Mouse (Mus musculus): ENCODE results near the gene Iqca. TPM values are rescaled to one million over a fixed set of nuclear protein-coding genes. Genes with fewer than 3 reads are reported as not detected.

The Iqca gene
- polyA plus RNA-seq, 1 experiment, result 0.02 TPM

DNA sequence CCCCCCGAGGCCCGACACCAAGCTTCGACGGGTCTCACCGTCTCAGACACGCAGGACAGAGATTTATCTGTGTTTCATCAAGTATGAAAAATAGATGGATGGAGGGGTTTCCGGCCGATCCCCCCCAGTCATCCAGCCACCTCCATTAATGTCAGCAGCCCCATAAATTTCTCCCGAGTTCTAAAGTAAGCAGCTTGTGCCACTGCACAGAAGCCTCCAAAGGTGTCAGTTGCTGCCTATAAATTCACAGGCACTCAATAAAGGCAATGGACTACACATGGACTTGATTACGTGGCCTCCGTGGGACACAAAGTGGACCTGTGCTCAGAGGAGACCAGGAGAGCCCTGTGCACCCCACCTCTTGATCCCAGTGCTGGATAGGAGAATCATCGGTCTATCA, 34.0 kb downstream of the Iqca start:
- H3K79me2 ChIP-seq (ENCODE audit: control insufficient read depth, insufficient read depth), result no peaks in the 10 kb centered on the region
- no peak overlapping the region for H3ac ChIP-seq (ENCODE audit: control insufficient read depth, insufficient read length)
- no peaks in the 10 kb centered on the region for H3K36me3 ChIP-seq (ENCODE audit: control insufficient read depth, insufficient read depth)
- no peak for TF ChIP-seq CEBPB (IDR thresholded peaks at IDR 0.05; ENCODE audit: insufficient read depth, poor library complexity, severe bottlenecking)
- TF ChIP-seq POLR2AphosphoS2 (IDR thresholded peaks at IDR 0.05; ENCODE audit: insufficient read length, low read depth), result no peak
- no peak for TF ChIP-seq MYOD1 (IDR thresholded peaks at IDR 0.05; ENCODE audit: control insufficient read depth in 1 of 3, insufficient read length in 2 of 3, low read depth in 2 of 3)
- no peak for TF ChIP-seq POLR2A (IDR thresholded peaks at IDR 0.05; ENCODE audit: insufficient read length, low read depth)
- no peak overlapping the region for H3K4me3 ChIP-seq
- no peaks in the 10 kb centered on the region for H3K27me3 ChIP-seq (ENCODE audit: control insufficient read depth, insufficient read depth, insufficient read length)
- no peak overlapping the region for H3K4me2 ChIP-seq (ENCODE audit: low read depth)

DNA sequence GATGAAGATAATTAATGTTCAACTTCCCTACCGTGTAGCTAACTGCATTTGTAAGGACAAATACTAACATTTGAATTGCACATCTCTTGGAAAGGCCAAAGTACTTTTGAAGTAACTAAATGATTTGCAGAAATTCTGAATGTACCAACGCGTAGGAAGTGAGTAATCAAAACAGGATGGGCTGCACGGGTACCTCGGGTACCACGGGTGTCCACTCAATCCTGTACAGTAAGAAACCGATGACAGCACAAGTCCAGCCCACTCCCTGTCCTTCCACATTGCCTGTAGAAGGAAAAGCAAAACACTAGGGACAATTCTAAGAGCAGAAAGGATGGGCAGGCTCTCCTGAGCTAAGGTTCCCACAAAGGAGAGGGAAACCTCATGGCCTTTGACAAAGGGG, 36.0 kb downstream of the Iqca start:
- TF ChIP-seq TCF3 (IDR thresholded peaks at IDR 0.05; ENCODE audit: insufficient read length, low read depth) (no peak), POLR2AphosphoS2 (IDR thresholded peaks at IDR 0.05; ENCODE audit: insufficient read length, low read depth) (no peak), POLR2A (IDR thresholded peaks at IDR 0.05; ENCODE audit: insufficient read length, low read depth) (no peak), E2F4 (IDR thresholded peaks at IDR 0.05; ENCODE audit: insufficient read depth) (no peak), TCF12 (IDR thresholded peaks at IDR 0.05; ENCODE audit: insufficient read depth, poor library complexity, severe bottlenecking) (no peak), MAX (IDR thresholded peaks at IDR 0.05; ENCODE audit: low read depth) (no peak), USF1 (IDR thresholded peaks at IDR 0.05; ENCODE audit: low read depth) (no peak), MYOG (IDR thresholded peaks at IDR 0.05; ENCODE audit: control insufficient read depth in 1 of 3, insufficient read depth in 1 of 3, insufficient read length in 2 of 3, low read depth in 2 of 3) (no peak)
- Histone ChIP-seq H3K4me3 (no peak overlapping the region), H3K79me2 (ENCODE audit: control insufficient read depth, insufficient read depth) (no peaks in the 10 kb centered on the region), H3K4me2 (ENCODE audit: low read depth) (no peak overlapping the region), H3K27me3 (ENCODE audit: control insufficient read depth, insufficient read depth, insufficient read length) (no peaks in the 10 kb centered on the region), H3K36me3 (ENCODE audit: control insufficient read depth, insufficient read depth) (no peaks in the 10 kb centered on the region), H3ac (ENCODE audit: control insufficient read depth, insufficient read length) (no peak overlapping the region)

GRCm38 (mm10) chr1:90114586-90114985, 38.6 kb downstream of the Iqca start:
- no peak overlapping the region for H3K4me3 ChIP-seq
- no peaks in the 10 kb centered on the region for H3K79me2 ChIP-seq (ENCODE audit: control insufficient read depth, insufficient read depth)
- H3K27me3 ChIP-seq (ENCODE audit: control insufficient read depth, insufficient read depth, insufficient read length), result no peaks in the 10 kb centered on the region
- TF ChIP-seq TCF12 (IDR thresholded peaks at IDR 0.05; ENCODE audit: insufficient read depth, poor library complexity, severe bottlenecking) (no peak), MAX (IDR thresholded peaks at IDR 0.05; ENCODE audit: low read depth) (no peak), POLR2A (IDR thresholded peaks at IDR 0.05; ENCODE audit: insufficient read length, low read depth) (no peak), MYOG (IDR thresholded peaks at IDR 0.05; ENCODE audit: control insufficient read depth in 1 of 3, insufficient read depth in 1 of 3, insufficient read length in 2 of 3, low read depth in 2 of 3) (no peak), POLR2AphosphoS2 (IDR thresholded peaks at IDR 0.05; ENCODE audit: insufficient read length, low read depth) (no peak), E2F4 (IDR thresholded peaks at IDR 0.05; ENCODE audit: insufficient read depth) (no peak), USF1 (IDR thresholded peaks at IDR 0.05; ENCODE audit: low read depth) (no peak), MYOD1 (IDR thresholded peaks at IDR 0.05; ENCODE audit: control insufficient read depth in 1 of 3, insufficient read length in 2 of 3, low read depth in 2 of 3) (no peak), CEBPB (IDR thresholded peaks at IDR 0.05; ENCODE audit: insufficient read depth, poor library complexity, severe bottlenecking) (no peak), SRF (IDR thresholded peaks at IDR 0.05; ENCODE audit: control insufficient read depth, insufficient read length, low read depth) (no peak), REST (IDR thresholded peaks at IDR 0.05; ENCODE audit: insufficient read depth, insufficient read length) (no peak), TCF3 (IDR thresholded peaks at IDR 0.05; ENCODE audit: insufficient read length, low read depth) (no peak)
- H3K36me3 ChIP-seq (ENCODE audit: control insufficient read depth, insufficient read depth), result no peaks in the 10 kb centered on the region
- no peak overlapping the region for H3ac ChIP-seq (ENCODE audit: control insufficient read depth, insufficient read length)
- H3K4me2 ChIP-seq (ENCODE audit: low read depth), result no peak overlapping the region

DNA sequence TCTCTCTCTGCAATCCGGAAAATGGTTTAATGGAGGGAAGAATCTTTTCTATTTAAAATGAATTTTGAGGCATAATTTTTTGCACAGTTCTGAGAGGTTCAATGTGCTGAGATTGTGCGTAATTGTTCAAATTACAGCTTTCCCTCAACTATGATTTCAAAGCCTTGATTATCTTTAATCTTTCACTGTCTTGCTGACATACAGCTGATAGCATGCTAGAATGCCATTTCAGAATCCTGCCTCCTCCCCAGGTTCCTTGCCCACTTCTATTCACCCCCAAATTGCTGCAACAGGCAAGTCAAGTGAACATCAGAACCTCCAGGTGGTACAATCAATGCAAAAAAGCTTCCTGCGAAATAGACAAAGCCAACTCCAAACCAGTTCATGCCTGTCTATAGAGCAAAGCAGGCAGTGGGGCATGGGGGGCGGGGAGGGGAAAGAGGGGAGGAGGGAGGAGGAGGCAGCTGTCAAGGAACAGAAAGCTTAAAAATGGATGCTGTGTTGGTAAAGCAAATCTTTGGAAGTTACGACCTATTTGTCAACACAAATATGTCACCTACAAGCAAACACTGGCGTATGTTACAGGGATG, 39.5 kb downstream of the Iqca start:
- no peaks in the 10 kb centered on the region for H3K27me3 ChIP-seq (ENCODE audit: control insufficient read depth, insufficient read depth, insufficient read length)
- no peaks in the 10 kb centered on the region for H3K36me3 ChIP-seq (ENCODE audit: control insufficient read depth, insufficient read depth)
- H3K79me2 ChIP-seq (ENCODE audit: control insufficient read depth, insufficient read depth), result no peaks in the 10 kb centered on the region
- H3K4me2 ChIP-seq (ENCODE audit: low read depth), result no peak overlapping the region
- no peak overlapping the region for H3ac ChIP-seq (ENCODE audit: control insufficient read depth, insufficient read length)
- H3K4me3 ChIP-seq, result no peak overlapping the region
- TF ChIP-seq POLR2AphosphoS2 (IDR thresholded peaks at IDR 0.05; ENCODE audit: insufficient read length, low read depth), result no peak
- no peak for TF ChIP-seq POLR2A (IDR thresholded peaks at IDR 0.05; ENCODE audit: insufficient read length, low read depth)
- no peak for TF ChIP-seq REST (IDR thresholded peaks at IDR 0.05; ENCODE audit: insufficient read depth, insufficient read length)
- TF ChIP-seq CEBPB (IDR thresholded peaks at IDR 0.05; ENCODE audit: insufficient read depth, poor library complexity, severe bottlenecking), result no peak
- no peak for TF ChIP-seq MAX (IDR thresholded peaks at IDR 0.05; ENCODE audit: low read depth)
- no peak for TF ChIP-seq SRF (IDR thresholded peaks at IDR 0.05; ENCODE audit: control insufficient read depth, insufficient read length, low read depth)

GRCm38 (mm10) chr1:90112669-90113068, 40.5 kb downstream of the Iqca start:
- no peaks in the 10 kb centered on the region for H3K27me3 ChIP-seq (ENCODE audit: control insufficient read depth, insufficient read depth, insufficient read length)
- no peaks in the 10 kb centered on the region for H3K79me2 ChIP-seq (ENCODE audit: control insufficient read depth, insufficient read depth)
- TF ChIP-seq SRF (IDR thresholded peaks at IDR 0.05; ENCODE audit: control insufficient read depth, insufficient read length, low read depth), result no peak
- no peak for TF ChIP-seq MYOD1 (IDR thresholded peaks at IDR 0.05; ENCODE audit: control insufficient read depth in 1 of 3, insufficient read length in 2 of 3, low read depth in 2 of 3)
- TF ChIP-seq POLR2AphosphoS2 (IDR thresholded peaks at IDR 0.05; ENCODE audit: insufficient read length, low read depth), result no peak
- no peak for TF ChIP-seq CEBPB (IDR thresholded peaks at IDR 0.05; ENCODE audit: insufficient read depth, poor library complexity, severe bottlenecking)
- no peak for TF ChIP-seq MAX (IDR thresholded peaks at IDR 0.05; ENCODE audit: low read depth)
- TF ChIP-seq POLR2A (IDR thresholded peaks at IDR 0.05; ENCODE audit: insufficient read length, low read depth), result no peak
- H3K4me2 ChIP-seq (ENCODE audit: low read depth), result no peak overlapping the region
- no peak overlapping the region for H3ac ChIP-seq (ENCODE audit: control insufficient read depth, insufficient read length)
- H3K4me3 ChIP-seq, result no peak overlapping the region
- no peaks in the 10 kb centered on the region for H3K36me3 ChIP-seq (ENCODE audit: control insufficient read depth, insufficient read depth)

All from myocyte (in vitro differentiated cells).